Comparison of ENCODE assay signal across 8 mouse cellular contexts in genomic region chr3:108018190-108018820, GRCm38 (mm10). TPM values are rescaled to one million over a fixed set of nuclear protein-coding genes. Genes with fewer than 3 reads are reported as not detected.
A peak's percentile ranks its signal among the peaks of the same experiment; 100 is the strongest.
DNase-seq lines count a peak whose midpoint lies in the region; ATAC-seq lines count a peak whose summit lies in the region.

No protein-coding gene starts in this region.

- H3K36me3 ChIP-seq in neural tube, embryonic 11.5 days (ENCODE audit: control insufficient read depth, insufficient read depth, low read length) = no peaks in the 10 kb centered on the region
- H3K36me3 ChIP-seq in embryonic facial prominence, embryonic 15.5 days = no peaks in the 10 kb centered on the region
- H3K36me3 ChIP-seq in intestine, embryonic 14.5 days (ENCODE audit: control insufficient read depth, insufficient read depth, low read length) = no peaks in the 10 kb centered on the region; the same call in 1 of the 2 replicates

- no peak for DNase-seq in neural tube, embryonic 11.5 days (ENCODE audit: low spot score)
- no peak for DNase-seq in neural tube, embryonic 10.5 days (ENCODE audit: extremely low spot score, low spot score)
- DNase-seq in intestine, embryonic 14.5 days (ENCODE audit: low spot score) = no peak
- DNase-seq in lung, postnatal 36 days = peak; percentile 62
- peak; percentile 23 for DNase-seq in yolk sac, embryonic 10.5 days (ENCODE audit: low spot score)
- no peak for DNase-seq in frontal cortex, postnatal 10 days (ENCODE audit: low spot score in 2 of 2)
- no peak for DNase-seq in adrenal gland, adult 8-10 months

- H3K4me3 ChIP-seq in neural tube, embryonic 11.5 days (ENCODE audit: low read depth, low read length) = peak overlapping the region; percentile 36; the same call in 1 of the 2 replicates
- peak overlapping the region; percentile 47 for H3K4me3 ChIP-seq in embryonic facial prominence, embryonic 15.5 days (replicated peaks)
- H3K4me3 ChIP-seq in intestine, embryonic 14.5 days (ENCODE audit: low read depth, low read length) = peak overlapping the region; percentile 36

- H3K27ac ChIP-seq in neural tube, embryonic 11.5 days (ENCODE audit: low read depth, low read length) = no peak overlapping the region
- peak overlapping the region; percentile 94 for H3K27ac ChIP-seq in embryonic facial prominence, embryonic 15.5 days (replicated peaks)
- peak overlapping the region; percentile 76; the same call in 1 of the 2 replicates for H3K27ac ChIP-seq in intestine, embryonic 14.5 days (ENCODE audit: low read depth)

- peaks cover 11% of the 10 kb centered on the region; the same call in 1 of the 2 replicates for H3K4me1 ChIP-seq in neural tube, embryonic 11.5 days (ENCODE audit: control insufficient read depth, insufficient read depth, low read length)
- H3K4me1 ChIP-seq in embryonic facial prominence, embryonic 15.5 days = peaks cover 23% of the 10 kb centered on the region
- H3K4me1 ChIP-seq in intestine, embryonic 14.5 days (replicated peaks; ENCODE audit: control insufficient read depth, insufficient read depth, low read length) = peaks cover 12% of the 10 kb centered on the region

- H3K9me3 ChIP-seq in neural tube, embryonic 11.5 days (ENCODE audit: control insufficient read depth, low read length) = no peaks in the 10 kb centered on the region
- H3K9me3 ChIP-seq in embryonic facial prominence, embryonic 15.5 days (replicated peaks) = no peaks in the 10 kb centered on the region
- H3K9me3 ChIP-seq in intestine, embryonic 14.5 days (ENCODE audit: control insufficient read depth, low read length) = no peaks in the 10 kb centered on the region

- peak overlapping the region; percentile 15; the same call in 1 of the 2 replicates for H3K9ac ChIP-seq in neural tube, embryonic 11.5 days (ENCODE audit: low read length)
- H3K9ac ChIP-seq in embryonic facial prominence, embryonic 15.5 days = peak overlapping the region; percentile 48
- peak overlapping the region; percentile 29; the same call in 1 of the 2 replicates for H3K9ac ChIP-seq in intestine, embryonic 14.5 days (ENCODE audit: low read length)

- 39% methylated on average over 14 of the region's 14 CpGs for WGBS in neural tube, embryonic 11.5 days
- WGBS in embryonic facial prominence, embryonic 15.5 days = 21% methylated on average over 14 of the region's 14 CpGs
- WGBS in intestine, embryonic 14.5 days = 23% methylated on average over 14 of the region's 14 CpGs

- H3K27me3 ChIP-seq in neural tube, embryonic 11.5 days (ENCODE audit: control insufficient read depth, insufficient read depth, low read length) = no peaks in the 10 kb centered on the region
- H3K27me3 ChIP-seq in embryonic facial prominence, embryonic 15.5 days = no peaks in the 10 kb centered on the region
- H3K27me3 ChIP-seq in intestine, embryonic 14.5 days (replicated peaks; ENCODE audit: control insufficient read depth, insufficient read depth, low read length) = no peaks in the 10 kb centered on the region

- ATAC-seq in neural tube, embryonic 11.5 days (ENCODE audit: insufficient read depth, low FRiP score, low TSS enrichment) = peak; percentile 28; the same call in 1 of the 2 replicates
- no peak for ATAC-seq in embryonic facial prominence, embryonic 15.5 days (ENCODE audit: insufficient number of reproducible peaks, low FRiP score, low TSS enrichment, low read depth)
- no peak for ATAC-seq in intestine, embryonic 14.5 days (replicated peaks; ENCODE audit: low FRiP score, low TSS enrichment, low read depth)

- peak overlapping the region; percentile 86 for H3K4me2 ChIP-seq in neural tube, embryonic 11.5 days (ENCODE audit: low read depth)
- peak overlapping the region; percentile 73 for H3K4me2 ChIP-seq in embryonic facial prominence, embryonic 15.5 days (replicated peaks)
- peak overlapping the region; percentile 81 for H3K4me2 ChIP-seq in intestine, embryonic 14.5 days (ENCODE audit: low read length)

RNA-seq across cellular contexts. Expression of gene Gstm1, which starts 0.5 kb away (rescaled TPM):
- polyA plus RNA-seq in neural tube, embryonic 11.5 days (2014; fragmentation: Nextera tagmentation; extraction: Ambion mirVana) = 28.0 and 31.5 TPM in 2 replicates
- 178 and 220 TPM in 2 replicates for polyA plus RNA-seq in embryonic facial prominence, embryonic 15.5 days (2015; fragmentation: Nextera tagmentation; extraction: Ambion mirVana)
- polyA plus RNA-seq in intestine, embryonic 14.5 days (2014; fragmentation: Nextera tagmentation; extraction: Ambion mirVana) = 186 and 220 TPM in 2 replicates
- total RNA-seq in adrenal gland, adult 8-10 months (2022) = 100 to 1,000 TPM; 335 to 553 (median 456) TPM

RNA-seq across cellular contexts. Expression of gene Gstm4, which starts 26.4 kb away (rescaled TPM):
- polyA plus RNA-seq in neural tube, embryonic 11.5 days (2014; fragmentation: Nextera tagmentation; extraction: Ambion mirVana) = 12.4 and 12.9 TPM in 2 replicates
- polyA plus RNA-seq in embryonic facial prominence, embryonic 15.5 days (2015; fragmentation: Nextera tagmentation; extraction: Ambion mirVana) = 12.7 and 15.3 TPM in 2 replicates
- polyA plus RNA-seq in intestine, embryonic 14.5 days (2014; fragmentation: Nextera tagmentation; extraction: Ambion mirVana) = 20.4 and 20.6 TPM in 2 replicates
- 10 to 100 TPM; 15.3 to 20.7 (median 19.6) TPM for total RNA-seq in adrenal gland, adult 8-10 months (2022)

RNA-seq across cellular contexts. Expression of gene Gstm2, which starts 32.1 kb away (rescaled TPM):
- polyA plus RNA-seq in neural tube, embryonic 11.5 days (2014; fragmentation: Nextera tagmentation; extraction: Ambion mirVana) = 18.5 and 20.8 TPM in 2 replicates
- polyA plus RNA-seq in embryonic facial prominence, embryonic 15.5 days (2015; fragmentation: Nextera tagmentation; extraction: Ambion mirVana) = 60.2 and 73.5 TPM in 2 replicates
- 140 and 141 TPM in 2 replicates for polyA plus RNA-seq in intestine, embryonic 14.5 days (2014; fragmentation: Nextera tagmentation; extraction: Ambion mirVana)
- 100 to 1,000 TPM; 164 to 337 (median 241) TPM for total RNA-seq in adrenal gland, adult 8-10 months (2022)

RNA-seq across cellular contexts. Expression of gene Gstm3, which starts 49.2 kb away (rescaled TPM):
- not detected in 2 replicates for polyA plus RNA-seq in neural tube, embryonic 11.5 days (2014; fragmentation: Nextera tagmentation; extraction: Ambion mirVana)
- polyA plus RNA-seq in embryonic facial prominence, embryonic 15.5 days (2015; fragmentation: Nextera tagmentation; extraction: Ambion mirVana) = not detected in 2 replicates
- polyA plus RNA-seq in intestine, embryonic 14.5 days (2014; fragmentation: Nextera tagmentation; extraction: Ambion mirVana) = 27.3 and 41.6 TPM in 2 replicates
- total RNA-seq in adrenal gland, adult 8-10 months (2022) = under 1 TPM in 2 of 4 experiments, not detected in 2; 0.20 to 0.30 TPM

Comparison
In these comparisons a context has a peak if more than half of its experiments do, and no peak if none do; other contexts are left out.
1. DNase-seq: peak in lung, postnatal 36 days (single experiment) and yolk sac, embryonic 10.5 days (single experiment); none in neural tube, embryonic 11.5 days (single experiment), neural tube, embryonic 10.5 days (single experiment), intestine, embryonic 14.5 days (single experiment), frontal cortex, postnatal 10 days (0 of 2) and adrenal gland, adult 8-10 months (single experiment).
2. Peak in every context shown above with its lines, with median percentiles within 50 percentile points of each other: H3K4me2 ChIP-seq, H3K4me3 ChIP-seq and H3K9ac ChIP-seq.